Mouse (Mus musculus) embryonic fibroblast, embryonic 13.5 days (primary cell): ENCODE measurements around the gene Cacna1c.

Experiments
- CTCF ChIP-seq: IDR thresholded peaks from 2 replicates; pipeline ENCODE4 v1.5.1; 2011; ENCODE audit warnings: mild to moderate bottlenecking, control low read depth, low read length, moderate library complexity, borderline replicate concordance; ENCODE audit not compliant: insufficient read depth
- POLR2A ChIP-seq: IDR thresholded peaks from 2 replicates; pipeline ENCODE4 v1.6.1; 2011; ENCODE audit warnings: low read depth, mild to moderate bottlenecking, control low read depth, low read length, moderate library complexity

DNA sequence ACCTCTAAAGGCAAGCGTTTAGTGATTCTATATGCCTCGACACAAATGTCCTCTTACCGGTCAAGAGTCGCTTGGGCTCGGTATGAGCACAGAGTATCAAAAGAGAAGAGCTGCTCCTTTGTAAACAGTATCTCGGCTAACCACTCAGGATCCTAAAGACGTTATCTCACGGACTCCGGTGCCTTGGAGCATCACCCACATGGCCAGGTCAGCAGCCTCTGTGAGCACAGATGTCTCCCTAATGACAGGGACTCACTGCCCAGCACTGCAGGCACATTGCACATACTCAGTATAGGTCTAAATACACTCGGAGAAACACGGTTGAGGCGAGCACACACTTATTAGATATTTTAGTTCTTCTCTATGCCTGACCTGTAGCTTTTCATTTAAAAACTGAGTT is 271.8 kb downstream of the Cacna1c start:
- TF ChIP-seq CTCF (no peak), POLR2A (no peak)
